Mouse (Mus musculus): Measurements from ENCODE around the gene Adcy4. TPM values are rescaled to one million over a fixed set of nuclear protein-coding genes. Genes with fewer than 3 reads are reported as not detected.

Adcy4 gene
- polyA plus RNA-seq, 1 experiment from 2014 or later = 10.4 TPM

DNA sequence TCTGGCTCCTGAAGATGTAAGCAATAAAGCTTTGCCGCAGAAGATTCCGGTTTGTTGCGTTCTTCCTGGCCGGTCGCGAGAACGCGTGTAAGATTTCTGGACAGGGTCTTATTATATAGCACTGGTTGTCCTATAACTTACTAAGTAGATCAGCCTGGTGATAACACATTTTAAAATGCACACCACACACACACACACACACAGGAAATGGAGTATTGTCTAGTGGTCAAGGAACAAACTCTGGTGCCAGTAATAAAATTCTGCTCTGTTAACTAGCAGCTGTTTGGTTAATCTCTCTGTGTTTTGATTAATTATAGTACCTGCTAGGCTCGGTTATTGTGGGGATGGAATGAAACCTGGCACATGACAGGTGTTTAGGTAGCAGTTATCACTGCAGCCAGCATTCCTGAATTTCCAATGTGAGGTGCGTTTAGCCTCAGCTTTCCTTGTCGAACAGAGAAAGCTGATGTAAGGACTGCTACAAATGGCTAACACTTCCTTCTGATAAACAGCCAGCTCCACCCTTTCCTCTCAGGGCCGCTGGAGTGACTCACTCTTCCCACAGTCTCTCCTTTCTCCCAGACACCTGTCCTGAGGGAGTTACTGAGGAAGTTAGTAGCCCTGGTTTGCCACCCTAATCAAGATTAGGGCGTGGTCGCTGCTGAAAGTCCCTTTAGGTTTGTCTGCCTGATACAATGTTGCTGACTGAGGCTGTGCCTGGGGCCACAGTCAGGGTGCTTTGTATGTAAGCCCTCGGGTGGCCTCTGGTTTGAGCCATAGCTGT lies 11.7 kb upstream of the Adcy4 start:
- Histone ChIP-seq H3K4me1 (ENCODE audit: control insufficient read depth, insufficient read depth, low read length) (no peaks in the 10 kb centered on the region), H3K27me3 (ENCODE audit: control insufficient read depth, insufficient read depth, low read length) (no peaks in the 10 kb centered on the region), H3K27ac (ENCODE audit: low read depth, low read length) (no peak overlapping the region), H3K4me3 (ENCODE audit: low read length) (no peak overlapping the region), H3K36me3 (ENCODE audit: control insufficient read depth, insufficient read depth, low read length) (no peaks in the 10 kb centered on the region), H3K9me3 (ENCODE audit: control insufficient read depth, low read length) (no peaks in the 10 kb centered on the region), H3K4me2 (replicated peaks; ENCODE audit: low read depth, low read length) (no peak overlapping the region), H3K9ac (ENCODE audit: low read depth, low read length) (no peak overlapping the region)
- no peak for ATAC-seq (ENCODE audit: low FRiP score, low TSS enrichment)
- 78% methylated on average over 15 of the region's 15 CpGs for WGBS

DNA sequence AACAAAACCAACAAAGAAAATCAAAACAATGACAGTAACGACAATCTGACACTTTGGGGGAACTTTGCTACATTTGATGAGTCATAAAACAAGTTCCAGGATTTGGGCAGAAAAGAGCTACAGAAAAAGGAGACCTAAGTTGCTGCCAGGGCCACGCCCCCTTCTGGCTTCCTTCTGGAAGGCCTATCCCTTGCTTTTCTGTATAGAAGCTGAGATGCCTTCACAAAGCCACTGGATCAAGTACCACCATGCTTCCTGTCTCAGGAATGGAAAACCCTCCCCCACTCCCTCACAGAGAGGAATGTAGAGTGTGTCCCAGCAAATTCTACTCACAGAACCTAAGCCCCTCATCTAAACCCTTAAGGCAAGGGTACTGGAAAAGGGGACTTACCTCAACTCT lies 10.1 kb upstream of the Adcy4 start:
- Histone ChIP-seq H3K4me3 (ENCODE audit: low read length) (no peak overlapping the region), H3K27me3 (ENCODE audit: control insufficient read depth, insufficient read depth, low read length) (no peaks in the 10 kb centered on the region), H3K4me1 (ENCODE audit: control insufficient read depth, insufficient read depth, low read length) (no peaks in the 10 kb centered on the region), H3K27ac (ENCODE audit: low read depth, low read length) (no peak overlapping the region), H3K9ac (ENCODE audit: low read depth, low read length) (no peak overlapping the region), H3K4me2 (replicated peaks; ENCODE audit: low read depth, low read length) (no peak overlapping the region), H3K9me3 (ENCODE audit: control insufficient read depth, low read length) (no peaks in the 10 kb centered on the region), H3K36me3 (ENCODE audit: control insufficient read depth, insufficient read depth, low read length) (no peaks in the 10 kb centered on the region)
- WGBS = 70% methylated on average over 2 of the region's 2 CpGs
- no peak for ATAC-seq (ENCODE audit: low FRiP score, low TSS enrichment)

DNA sequence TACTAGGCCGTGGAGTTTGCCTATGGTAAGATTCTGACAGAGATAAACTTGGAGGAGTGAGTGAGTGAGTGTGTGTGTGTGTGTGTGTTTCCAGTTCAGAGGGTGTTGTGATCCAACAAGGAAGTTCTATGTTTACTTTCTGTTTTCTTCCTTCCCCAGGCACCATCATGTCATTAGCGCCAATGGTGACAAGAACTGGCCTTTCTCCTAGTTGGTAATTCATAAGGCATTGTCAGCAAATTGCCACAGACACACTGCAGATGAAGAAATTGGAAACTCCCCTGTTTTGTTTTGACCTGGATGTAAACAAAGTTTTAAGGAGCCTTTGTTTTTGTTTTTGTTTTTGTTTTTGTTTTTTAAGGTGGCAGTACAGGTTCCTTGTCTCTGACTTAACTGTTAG lies 9.6 kb upstream of the Adcy4 start:
- Histone ChIP-seq H3K27ac (ENCODE audit: low read depth, low read length) (no peak overlapping the region), H3K27me3 (ENCODE audit: control insufficient read depth, insufficient read depth, low read length) (no peaks in the 10 kb centered on the region), H3K9me3 (ENCODE audit: control insufficient read depth, low read length) (no peaks in the 10 kb centered on the region), H3K4me1 (ENCODE audit: control insufficient read depth, insufficient read depth, low read length) (no peaks in the 10 kb centered on the region), H3K36me3 (ENCODE audit: control insufficient read depth, insufficient read depth, low read length) (no peaks in the 10 kb centered on the region), H3K9ac (ENCODE audit: low read depth, low read length) (no peak overlapping the region), H3K4me2 (replicated peaks; ENCODE audit: low read depth, low read length) (no peak overlapping the region), H3K4me3 (ENCODE audit: low read length) (no peak overlapping the region)
- 55% methylated on average over 2 of the region's 2 CpGs for WGBS
- ATAC-seq (ENCODE audit: low FRiP score, low TSS enrichment) = no peak

DNA sequence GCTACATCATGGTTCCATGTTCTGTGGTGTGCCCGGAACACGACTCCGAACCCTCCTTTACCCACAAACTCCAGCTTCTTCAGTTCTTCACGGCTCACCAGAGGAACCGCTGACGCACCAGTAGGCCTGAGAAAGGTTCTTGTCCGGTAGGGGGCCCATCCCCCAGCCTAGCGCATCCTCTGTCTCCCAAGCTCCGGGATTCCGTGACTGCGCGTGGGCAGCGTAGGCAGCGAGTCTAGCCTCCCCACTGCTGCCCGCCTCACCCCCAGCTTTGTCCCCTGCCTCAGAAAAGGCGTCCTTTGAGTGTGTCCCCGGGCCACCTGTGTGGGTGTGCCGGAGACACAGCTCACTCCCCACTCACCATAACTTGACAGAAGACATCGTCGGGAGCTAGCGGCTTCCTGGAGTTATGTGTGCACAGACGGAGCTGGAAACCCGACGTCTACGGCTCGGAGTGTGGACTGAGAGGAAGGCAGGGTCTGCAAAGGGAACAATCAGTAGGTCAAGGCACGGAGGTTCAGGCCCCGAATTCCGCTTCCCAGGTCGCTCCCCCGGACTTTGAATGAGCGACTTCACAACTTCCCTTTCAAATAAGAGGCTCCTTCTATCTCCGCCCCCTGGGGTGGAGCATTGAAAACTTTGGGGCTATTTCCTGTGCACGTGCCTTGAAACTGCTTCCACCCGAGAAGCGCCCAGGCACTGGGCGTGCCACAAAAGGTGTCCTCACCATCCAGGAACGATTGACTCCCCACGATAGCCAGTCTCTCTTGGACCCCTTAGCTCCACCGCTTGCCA lies 4.6 kb upstream of the Adcy4 start, which contains the start of gene Ripk3:
Gene Ripk3 (minus strand): TSS at position 610 of the 795 bp plus-strand sequence.
- H3K4me3 ChIP-seq (ENCODE audit: low read length) = peak within 1 kb of the TSS; percentile 45
- WGBS = 4% methylated on average over 40 of the region's 40 CpGs
- H3K36me3 ChIP-seq (ENCODE audit: control insufficient read depth, insufficient read depth, low read length) = no peaks in the 10 kb centered on the region
- H3K27me3 ChIP-seq (ENCODE audit: control insufficient read depth, insufficient read depth, low read length) = no peaks in the 10 kb centered on the region
- H3K4me2 ChIP-seq (replicated peaks; ENCODE audit: low read depth, low read length) = peak within 1 kb of the TSS; percentile 52
- peak; percentile 24; the same call in 1 of the 2 replicates for ATAC-seq (ENCODE audit: low FRiP score, low TSS enrichment)
- no peaks in the 10 kb centered on the region for H3K9me3 ChIP-seq (ENCODE audit: control insufficient read depth, low read length)
- peak within 1 kb of the TSS; percentile 40; the same call in 1 of the 2 replicates for H3K9ac ChIP-seq (ENCODE audit: low read depth, low read length)
- no peak within 1 kb of the TSS for H3K27ac ChIP-seq (ENCODE audit: low read depth, low read length)
- peaks cover 7% of the 10 kb centered on the region for H3K4me1 ChIP-seq (ENCODE audit: control insufficient read depth, insufficient read depth, low read length)

DNA sequence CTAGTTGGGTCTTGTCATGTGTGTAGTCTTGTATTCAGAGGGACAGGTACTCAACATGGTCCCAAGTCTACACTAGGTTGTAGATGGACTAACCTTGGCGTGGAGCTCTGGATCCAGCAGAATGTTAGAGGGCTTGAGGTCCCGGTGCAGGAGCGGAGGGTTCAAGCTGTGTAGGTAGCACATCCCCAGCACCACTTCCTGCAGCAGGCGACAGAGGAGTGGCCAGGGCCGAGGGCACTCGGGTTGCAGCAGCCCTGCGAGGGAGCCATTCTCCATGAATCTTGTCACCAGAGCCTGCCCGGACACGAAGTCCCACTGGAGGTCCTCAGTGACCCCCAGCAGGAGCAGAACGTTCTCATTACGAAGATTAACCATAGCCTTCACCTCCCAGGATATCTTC lies 3.8 kb upstream of the Adcy4 start:
- 27% methylated on average over 11 of the region's 11 CpGs for WGBS
- peak overlapping the region; percentile 52 for H3K4me2 ChIP-seq (replicated peaks; ENCODE audit: low read depth, low read length)
- H3K9ac ChIP-seq (ENCODE audit: low read depth, low read length) = no peak overlapping the region
- ATAC-seq (ENCODE audit: low FRiP score, low TSS enrichment) = no peak
- no peaks in the 10 kb centered on the region for H3K9me3 ChIP-seq (ENCODE audit: control insufficient read depth, low read length)
- H3K4me1 ChIP-seq (ENCODE audit: control insufficient read depth, insufficient read depth, low read length) = peaks cover 9% of the 10 kb centered on the region
- no peaks in the 10 kb centered on the region for H3K27me3 ChIP-seq (ENCODE audit: control insufficient read depth, insufficient read depth, low read length)
- no peaks in the 10 kb centered on the region for H3K36me3 ChIP-seq (ENCODE audit: control insufficient read depth, insufficient read depth, low read length)
- no peak overlapping the region for H3K27ac ChIP-seq (ENCODE audit: low read depth, low read length)
- peak overlapping the region; percentile 45 for H3K4me3 ChIP-seq (ENCODE audit: low read length)

DNA sequence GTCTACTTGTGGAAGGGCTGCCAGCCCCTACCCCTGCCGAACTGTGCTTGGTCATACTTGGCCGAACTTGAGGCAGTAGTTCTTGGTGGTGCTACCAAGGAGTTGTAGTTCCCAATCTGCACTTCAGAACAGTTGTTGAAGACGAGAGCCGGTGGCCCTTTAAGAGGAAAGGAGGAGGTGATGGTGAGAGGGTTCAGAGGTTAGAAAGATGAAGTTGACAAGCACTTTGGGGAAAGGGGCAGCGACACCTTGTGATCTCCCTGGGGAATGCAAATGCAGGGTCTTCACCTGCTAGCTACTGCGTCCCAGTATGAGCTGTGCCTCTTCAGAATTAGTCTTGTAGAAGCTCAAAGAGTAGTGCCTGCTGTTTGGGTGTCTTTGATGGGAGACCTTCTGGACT lies 1.3 kb upstream of the Adcy4 start:
- Histone ChIP-seq H3K4me3 (ENCODE audit: low read length) (no peak overlapping the region), H3K27me3 (ENCODE audit: control insufficient read depth, insufficient read depth, low read length) (peaks cover 7% of the 10 kb centered on the region; the same call in 1 of the 2 replicates), H3K9me3 (ENCODE audit: control insufficient read depth, low read length) (no peaks in the 10 kb centered on the region), H3K36me3 (ENCODE audit: control insufficient read depth, insufficient read depth, low read length) (no peaks in the 10 kb centered on the region), H3K4me2 (replicated peaks; ENCODE audit: low read depth, low read length) (no peak overlapping the region), H3K27ac (ENCODE audit: low read depth, low read length) (no peak overlapping the region), H3K9ac (ENCODE audit: low read depth, low read length) (no peak overlapping the region), H3K4me1 (ENCODE audit: control insufficient read depth, insufficient read depth, low read length) (peaks cover 12% of the 10 kb centered on the region)
- no peak for ATAC-seq (ENCODE audit: low FRiP score, low TSS enrichment)
- WGBS = 39% methylated on average over 6 of the region's 6 CpGs

DNA sequence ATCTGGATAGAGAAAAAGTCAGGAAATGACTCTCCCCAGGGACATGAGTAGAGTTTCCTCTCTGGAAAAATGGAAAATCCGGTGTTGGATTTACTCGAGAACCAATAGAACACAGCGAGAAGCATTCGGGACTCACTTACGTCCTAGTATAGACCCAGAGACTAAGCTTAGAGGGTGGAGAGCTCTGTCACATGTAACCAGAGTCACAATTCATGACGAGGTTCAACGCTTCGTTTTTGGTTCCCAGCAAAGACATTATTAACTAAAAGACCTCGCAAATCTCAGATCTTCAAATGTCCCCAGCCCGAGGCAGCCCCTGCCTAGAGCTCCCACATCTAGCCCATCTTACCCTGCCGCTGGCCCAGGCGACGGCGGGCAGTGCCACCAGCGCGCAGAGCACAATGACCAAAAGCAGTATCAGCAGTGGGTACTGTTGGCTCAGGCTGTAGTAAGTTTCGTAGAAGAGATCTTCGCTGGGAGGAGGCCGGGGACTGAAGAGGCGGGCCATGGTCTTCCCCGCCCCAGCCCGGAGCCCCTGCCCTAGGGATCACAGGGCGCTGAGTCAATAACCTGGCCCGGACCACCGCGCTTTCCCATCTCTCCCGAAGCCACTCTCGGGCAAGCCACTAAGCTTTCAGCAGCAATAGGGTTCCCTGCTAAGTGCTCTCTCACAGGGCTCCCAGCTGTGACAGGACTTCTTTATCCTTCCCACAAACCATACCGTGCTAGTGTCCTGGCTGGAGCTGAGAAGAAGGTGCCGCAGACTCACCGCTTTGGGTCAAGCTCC lies 531 bp downstream of the Adcy4 start:
- no peaks in the 10 kb centered on the region for H3K36me3 ChIP-seq (ENCODE audit: control insufficient read depth, insufficient read depth, low read length)
- ATAC-seq (ENCODE audit: low FRiP score, low TSS enrichment) = peak; percentile 53
- H3K4me1 ChIP-seq (ENCODE audit: control insufficient read depth, insufficient read depth, low read length) = peaks cover 12% of the 10 kb centered on the region
- H3K4me2 ChIP-seq (replicated peaks; ENCODE audit: low read depth, low read length) = peak overlapping the region; percentile 66
- peak overlapping the region; percentile 76 for H3K27ac ChIP-seq (ENCODE audit: low read depth, low read length)
- H3K9me3 ChIP-seq (ENCODE audit: control insufficient read depth, low read length) = no peaks in the 10 kb centered on the region
- H3K9ac ChIP-seq (ENCODE audit: low read depth, low read length) = peak overlapping the region; percentile 53
- H3K27me3 ChIP-seq (ENCODE audit: control insufficient read depth, insufficient read depth, low read length) = peaks cover 7% of the 10 kb centered on the region; the same call in 1 of the 2 replicates
- WGBS = 1% methylated on average over 31 of the region's 31 CpGs
- peak overlapping the region; percentile 44 for H3K4me3 ChIP-seq (ENCODE audit: low read length)

DNA sequence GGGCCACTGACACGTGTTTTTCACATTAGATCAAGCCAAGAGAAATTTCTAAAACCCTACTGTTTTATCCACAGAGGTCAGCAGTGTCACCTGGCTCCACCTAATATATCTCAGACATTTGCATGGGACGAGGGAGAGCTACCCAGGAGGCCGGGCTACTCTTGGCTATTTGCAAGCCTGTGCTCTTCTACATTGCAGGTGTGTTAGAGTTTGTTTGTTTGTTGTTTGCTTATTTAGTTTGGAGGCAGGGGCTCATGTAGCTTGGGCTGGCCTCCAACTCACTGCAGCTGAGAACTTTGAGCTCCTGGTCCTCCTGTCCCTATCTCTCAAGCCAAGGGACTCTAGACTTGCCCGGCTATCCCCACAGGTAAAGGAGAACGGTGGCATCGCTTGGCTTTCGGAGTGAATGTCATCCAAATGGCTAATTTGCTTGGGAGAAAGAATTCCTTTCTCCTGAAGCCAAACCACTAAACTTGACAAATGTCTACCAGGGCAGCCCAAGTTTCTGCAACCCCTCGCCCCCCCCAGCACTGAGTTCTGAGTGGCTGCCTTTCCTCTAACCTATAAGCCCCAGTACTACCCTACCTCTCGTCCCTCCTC lies 1.4 kb downstream of the Adcy4 start:
- H3K27ac ChIP-seq (ENCODE audit: low read depth, low read length) = peak overlapping the region; percentile 25; the same call in 1 of the 2 replicates
- H3K4me2 ChIP-seq (replicated peaks; ENCODE audit: low read depth, low read length) = peak overlapping the region; percentile 66
- H3K4me3 ChIP-seq (ENCODE audit: low read length) = peak overlapping the region; percentile 44
- 48% methylated on average over 9 of the region's 9 CpGs for WGBS
- peak overlapping the region; percentile 23; the same call in 1 of the 2 replicates for H3K9ac ChIP-seq (ENCODE audit: low read depth, low read length)
- no peaks in the 10 kb centered on the region for H3K9me3 ChIP-seq (ENCODE audit: control insufficient read depth, low read length)
- peaks cover 7% of the 10 kb centered on the region; the same call in 1 of the 2 replicates for H3K27me3 ChIP-seq (ENCODE audit: control insufficient read depth, insufficient read depth, low read length)
- H3K36me3 ChIP-seq (ENCODE audit: control insufficient read depth, insufficient read depth, low read length) = no peaks in the 10 kb centered on the region
- H3K4me1 ChIP-seq (ENCODE audit: control insufficient read depth, insufficient read depth, low read length) = peaks cover 4% of the 10 kb centered on the region; the same call in 1 of the 2 replicates
- ATAC-seq (ENCODE audit: low FRiP score, low TSS enrichment) = no peak

Data from kidney, embryonic 14.5 days (tissue).